Comparison of ENCODE assay signal across 27 mouse cellular contexts in genomic region chr3:31219483-31219882, GRCm38 (mm10).
DNase-seq lines count a peak whose midpoint lies in the region; ATAC-seq and TF ChIP-seq lines count a peak whose summit lies in the region.
"Had no signal": no experiment of that assay in that cellular context is flagged by ENCODE, and none has a peak within 500 bp of the region (broad histone marks: within the 10 kb centered on the region; RNA-seq: fewer than 3 reads in every experiment).

No protein-coding gene starts in this region.

- H3K4me3 ChIP-seq in testis, adult 2 months (ENCODE audit: control insufficient read depth, low read depth, low read length): no peak overlapping the region
- H3K4me3 ChIP-seq in midbrain, embryonic 13.5 days (replicated peaks): no peak overlapping the region
- H3K4me3 ChIP-seq: embryonic facial prominence, embryonic 10.5 days; forebrain, embryonic 10.5 days; heart, adult 2 months; heart, embryonic 13.5 days; limb, embryonic 13.5 days; liver, embryonic 12.5 days; megakaryocyte, embryonic 14.5 days; neural tube, embryonic 13.5 days had no signal

- DNase-seq in frontal cortex, postnatal 25 days (ENCODE audit: low spot score in 2 of 2): no peak
- DNase-seq in testis, postnatal 14 days (ENCODE audit: low spot score): no peak
- DNase-seq in brain, adult 2 months (ENCODE audit: low read depth, low spot score): peak; percentile 85
- DNase-seq in telencephalon, adult 2 months (ENCODE audit: low read depth, low spot score): peak; percentile 81
- DNase-seq in cerebellum, adult 11-12 months: no peak
- DNase-seq: cerebellum, adult 9-11 months; forebrain, postnatal 0 days; heart, adult 2 months; heart, postnatal 14 days; kidney, adult 9 months; kidney, postnatal 14 days; layer of hippocampus, postnatal 36 days; lung, adult 18-20 months; midbrain, embryonic 14.5 days; thymus, postnatal 4 days had no signal

- peak; percentile 88 for ATAC-seq in frontal cortex, adult (ENCODE audit: low TSS enrichment)
- no peak for ATAC-seq in midbrain, embryonic 13.5 days
- ATAC-seq: forebrain, postnatal 0 days; hindbrain, postnatal 0 days; intestine, embryonic 16.5 days; liver, embryonic 12.5 days had no signal

- H3K9ac ChIP-seq in midbrain, embryonic 13.5 days (replicated peaks): no peak overlapping the region
- H3K9ac ChIP-seq: forebrain, postnatal 0 days; heart, embryonic 13.5 days; limb, embryonic 13.5 days; liver, embryonic 12.5 days; neural tube, embryonic 13.5 days had no signal

- no peaks in the 10 kb centered on the region for H3K36me3 ChIP-seq in testis, adult 2 months (ENCODE audit: control insufficient read depth, insufficient read depth, low read length)
- H3K36me3 ChIP-seq in midbrain, embryonic 13.5 days: peaks cover 13% of the 10 kb centered on the region
- H3K36me3 ChIP-seq: embryonic facial prominence, embryonic 10.5 days; forebrain, embryonic 10.5 days; heart, embryonic 13.5 days; limb, embryonic 13.5 days; liver, embryonic 12.5 days had no signal

- peak overlapping the region; percentile 77 for H3K27ac ChIP-seq in testis, adult 2 months (ENCODE audit: control insufficient read depth, insufficient read depth, low read depth, low read length)
- H3K27ac ChIP-seq in midbrain, embryonic 13.5 days: no peak overlapping the region
- H3K27ac ChIP-seq: embryonic facial prominence, embryonic 10.5 days; forebrain, embryonic 10.5 days; heart, adult 2 months; heart, embryonic 13.5 days; hindbrain, postnatal 0 days; limb, embryonic 13.5 days; liver, embryonic 12.5 days; neural tube, embryonic 13.5 days had no signal

- H3K27me3 ChIP-seq in testis, adult 2 months (ENCODE audit: control insufficient read depth, insufficient read depth, low read length): no peaks in the 10 kb centered on the region
- H3K27me3 ChIP-seq in midbrain, embryonic 13.5 days: no peaks in the 10 kb centered on the region
- H3K27me3 ChIP-seq: limb, embryonic 13.5 days; liver, embryonic 12.5 days; megakaryocyte, embryonic 14.5 days; neural tube, embryonic 13.5 days had no signal

- H3K9me3 ChIP-seq in midbrain, embryonic 13.5 days: no peaks in the 10 kb centered on the region
- H3K9me3 ChIP-seq: embryonic facial prominence, embryonic 10.5 days; forebrain, embryonic 10.5 days; heart, embryonic 13.5 days; limb, embryonic 13.5 days; liver, embryonic 12.5 days; neural tube, embryonic 13.5 days had no signal

- peaks cover 7% of the 10 kb centered on the region for H3K4me1 ChIP-seq in testis, adult 2 months (ENCODE audit: control insufficient read depth, insufficient read depth, low read length)
- no peaks in the 10 kb centered on the region for H3K4me1 ChIP-seq in midbrain, embryonic 13.5 days (replicated peaks)
- H3K4me1 ChIP-seq: liver, embryonic 12.5 days; megakaryocyte, embryonic 14.5 days; neural tube, embryonic 13.5 days had no signal

- TF ChIP-seq POLR2A in testis, adult 2 months (IDR thresholded peaks at IDR 0.05; ENCODE audit: control insufficient read depth, low read depth, low read length): no peak

- no peak overlapping the region for H3K4me2 ChIP-seq in midbrain, embryonic 13.5 days (replicated peaks)
- H3K4me2 ChIP-seq: heart, embryonic 13.5 days; limb, embryonic 13.5 days; liver, embryonic 12.5 days; neural tube, embryonic 13.5 days had no signal

- WGBS in midbrain, embryonic 13.5 days: 88% methylated on average over 7 of the region's 7 CpGs

- TF ChIP-seq CTCF in testis, adult 2 months (IDR thresholded peaks at IDR 0.05; ENCODE audit: control insufficient read depth, insufficient read depth, insufficient replicate concordance, low read depth, low read length): no peak

Comparison
In these comparisons a context has a peak if more than half of its experiments do, and no peak if none do; other contexts are left out.
1. DNase-seq: peak in brain, adult 2 months (single experiment) and telencephalon, adult 2 months (single experiment); none in frontal cortex, postnatal 25 days (0 of 2), testis, postnatal 14 days (single experiment) and cerebellum, adult 11-12 months (single experiment).